Mouse (Mus musculus) heart, embryonic 14.5 days (tissue): Measurements from ENCODE around the gene Ankrd33. TPM values are rescaled to one million over a fixed set of nuclear protein-coding genes. Genes with fewer than 3 reads are reported as not detected.

Source experiments
- ATAC-seq: fragments of 200-750 bp; cut with Nextera tagmentation; 2 replicates; pipeline ENCODE4 v1.8.0; 2017; ENCODE audit warnings: low read depth, moderate TSS enrichment; ENCODE audit not compliant: insufficient number of reproducible peaks, insufficient read depth, low FRiP score
- H3K27ac ChIP-seq, 2 experiments: fragments of 200-500 bp in 1 of 2; fragments of 300-500 bp in 1 of 2; sonication (generic) in 1 of 2; replicated peaks in 1 of 2; 2 replicates each; pipeline ENCODE4 v1.5.1; 2012 to 2014; ENCODE audit warnings: low read depth in 2 of 2, low read length in 2 of 2, control low read depth in 1 of 2, mild to moderate bottlenecking in 1 of 2, mixed read lengths in 1 of 2; ENCODE audit not compliant: control insufficient read depth in 1 of 2, insufficient read depth in 1 of 2
- H3K27me3 ChIP-seq: fragments of 300-500 bp; sonication (generic); 2 replicates; pipeline ENCODE4 v1.6.1; 2014; ENCODE audit warnings: mild to moderate bottlenecking, low read length, control low read depth; ENCODE audit not compliant: control insufficient read depth, insufficient read depth
- H3K36me3 ChIP-seq: fragments of 300-500 bp; sonication (generic); 2 replicates; pipeline ENCODE4 v1.6.1; 2014; ENCODE audit warnings: mild to moderate bottlenecking, control low read depth, low read length, mixed read lengths; ENCODE audit not compliant: control insufficient read depth, insufficient read depth
- H3K4me1 ChIP-seq, 2 experiments: fragments of 200-500 bp in 1 of 2; fragments of 300-500 bp in 1 of 2; sonication (generic) in 1 of 2; 2 replicates each; pipeline ENCODE4 v1.6.1; 2012 to 2014; ENCODE audit warnings: low read length in 2 of 2, control low read depth in 1 of 2, mixed read lengths in 1 of 2; ENCODE audit not compliant: control insufficient read depth in 2 of 2, insufficient read depth in 2 of 2
- H3K4me2 ChIP-seq: fragments of 300-500 bp; sonication (generic); 2 replicates; pipeline ENCODE4 v1.6.1; 2014; ENCODE audit warnings: mild to moderate bottlenecking, low read length
- H3K4me3 ChIP-seq, 2 experiments: fragments of 200-500 bp in 1 of 2; fragments of 300-500 bp in 1 of 2; sonication (generic) in 1 of 2; 2 replicates each; pipeline ENCODE4 v1.5.1; 2012 to 2014; ENCODE audit warnings: low read length in 2 of 2, mild to moderate bottlenecking in 2 of 2, control low read depth in 1 of 2, low read depth in 1 of 2, moderate library complexity in 1 of 2; ENCODE audit not compliant: control insufficient read depth in 1 of 2, insufficient read depth in 1 of 2
- H3K9ac ChIP-seq: fragments of 300-500 bp; sonication (generic); 2 replicates; pipeline ENCODE4 v1.6.1; 2014; ENCODE audit warnings: mild to moderate bottlenecking, low read length
- H3K9me3 ChIP-seq: fragments of 300-500 bp; sonication (generic); 2 replicates; pipeline ENCODE4 v1.6.1; 2016; ENCODE audit warnings: low read length, control low read depth; ENCODE audit not compliant: control insufficient read depth
- WGBS: fragments of 180-500 bp; shearing (Covaris S2); extraction: QIAGEN DNeasy Blood & Tissue Kit; methylation state at CpG from one replicate; pipeline ENCODE4 v1.1.7; 2014; 5-methylcytosine and 5-hydroxymethylcytosine counted together
- polyA plus RNA-seq: library from polyadenylated mRNA; unstranded; fragments of >200 nt; fragmentation: Nextera tagmentation; extraction: Ambion mirVana; gene quantifications from 2 replicates; pipeline ENCODE4 v1.2.1, GENCODE M21; 2014

The Ankrd33 gene
- polyA plus RNA-seq, result not detected in 2 replicates

DNA sequence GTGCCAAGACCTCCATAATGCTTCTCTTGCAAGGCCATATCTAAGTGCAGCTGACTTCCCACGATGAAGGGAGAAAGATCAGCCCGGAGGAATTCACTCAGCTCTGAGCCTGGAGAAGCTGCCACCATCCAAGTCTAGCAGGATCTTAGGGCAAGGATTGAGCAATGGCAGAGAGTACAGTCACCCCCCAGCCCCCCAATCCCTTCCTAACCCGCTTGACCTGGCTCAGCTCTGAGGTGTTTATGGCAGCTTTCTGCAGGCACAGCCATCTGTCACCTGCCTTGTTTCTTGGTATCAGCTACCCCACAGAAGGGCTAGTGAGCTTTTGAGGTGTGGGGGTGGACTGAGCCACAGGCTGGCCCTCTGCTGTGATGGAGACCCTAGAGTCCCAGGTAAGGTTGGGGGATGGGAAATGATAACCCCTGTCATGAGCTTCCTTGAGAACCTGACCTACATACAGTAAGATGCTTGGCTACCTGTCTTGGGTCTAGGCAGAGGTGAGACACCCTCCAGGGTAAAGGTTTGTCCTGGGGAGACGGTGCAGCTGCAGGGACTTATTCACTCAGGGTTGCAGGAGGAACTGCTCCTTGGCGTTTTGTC is at the start of gene Ankrd33:
Gene Ankrd33 (plus strand): TSS at position 245 of the 600 bp plus-strand sequence.
- Histone ChIP-seq H3K4me2 (no peak within 1 kb of the TSS), H3K36me3 (no peaks in the 10 kb centered on the region), H3K9ac (no peak within 1 kb of the TSS), H3K27me3 (no peaks in the 10 kb centered on the region; the same call in 1 of the 2 replicates), H3K9me3 (no peaks in the 10 kb centered on the region), H3K4me3 (no peak within 1 kb of the TSS), H3K4me1 (peaks cover 0 to 5% of the 10 kb centered on the region in 2 experiments; a peak in 1 of 4 replicates), H3K27ac (no peak within 1 kb of the TSS)
- ATAC-seq, result no peak
- 79% methylated on average over 5 of the region's 5 CpGs for WGBS

GRCm38 (mm10) chr15:101066364-101066847 is 49.1 kb upstream of the Ankrd33 start:
- Histone ChIP-seq H3K9ac (no peak overlapping the region), H3K4me2 (no peak overlapping the region), H3K9me3 (no peaks in the 10 kb centered on the region), H3K27me3 (peaks cover 3% of the 10 kb centered on the region; the same call in 1 of the 2 replicates), H3K36me3 (no peaks in the 10 kb centered on the region), H3K4me1 (peaks cover 10 to 12% of the 10 kb centered on the region in 2 experiments; a peak in 3 of 4 replicates), H3K4me3 (no peak overlapping the region), H3K27ac (no peak overlapping the region)
- ATAC-seq, result no peak
- WGBS, result 31% methylated on average over 4 of the region's 6 CpGs

DNA sequence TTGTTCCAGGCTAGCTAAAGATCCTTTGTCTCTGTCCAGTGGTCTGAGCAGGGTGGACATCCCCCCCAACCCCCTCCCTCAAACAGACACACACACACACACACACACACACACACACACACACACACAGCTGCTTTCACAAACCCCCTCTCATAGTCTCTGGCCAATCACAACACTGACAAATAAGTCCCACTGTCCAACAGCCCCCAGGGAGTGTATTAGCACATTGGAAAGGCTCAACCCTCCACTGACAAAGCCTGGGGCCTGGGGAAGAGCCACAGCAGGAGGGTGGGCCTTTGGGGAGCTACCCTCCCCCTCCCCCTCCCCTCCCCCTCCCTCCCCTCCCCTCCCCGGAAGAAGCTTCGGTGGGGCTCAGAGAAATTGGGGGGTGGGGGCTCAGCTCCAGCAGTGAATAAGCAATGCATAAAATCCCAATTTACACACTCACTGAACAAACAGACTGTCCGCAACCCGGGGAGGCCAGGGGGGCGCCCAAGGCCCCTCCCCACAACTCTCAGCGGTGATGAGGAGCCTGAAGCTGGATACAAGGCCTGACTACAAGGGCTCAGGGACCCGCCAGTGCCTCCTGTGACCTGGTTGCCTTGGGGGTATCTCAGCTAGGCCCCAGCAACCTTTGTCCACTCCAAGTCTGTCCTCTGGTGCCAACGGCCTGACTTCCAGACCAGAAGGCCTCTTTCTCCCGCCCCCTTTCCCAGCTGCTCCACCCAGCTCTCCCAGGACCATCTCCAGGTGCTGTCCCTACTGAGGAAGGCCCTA is 48.4 kb upstream of the Ankrd33 start:
- H3K4me3 ChIP-seq, result no peak overlapping the region
- H3K4me1 ChIP-seq, result peaks cover 10 to 12% of the 10 kb centered on the region in 2 experiments; a peak in 3 of 4 replicates
- no peak overlapping the region for H3K9ac ChIP-seq
- H3K27ac ChIP-seq, result no peak overlapping the region
- peaks cover 3% of the 10 kb centered on the region; the same call in 1 of the 2 replicates for H3K27me3 ChIP-seq
- WGBS, result 60% methylated on average over 7 of the region's 9 CpGs
- ATAC-seq, result no peak
- no peak overlapping the region for H3K4me2 ChIP-seq
- H3K36me3 ChIP-seq, result no peaks in the 10 kb centered on the region
- no peaks in the 10 kb centered on the region for H3K9me3 ChIP-seq

DNA sequence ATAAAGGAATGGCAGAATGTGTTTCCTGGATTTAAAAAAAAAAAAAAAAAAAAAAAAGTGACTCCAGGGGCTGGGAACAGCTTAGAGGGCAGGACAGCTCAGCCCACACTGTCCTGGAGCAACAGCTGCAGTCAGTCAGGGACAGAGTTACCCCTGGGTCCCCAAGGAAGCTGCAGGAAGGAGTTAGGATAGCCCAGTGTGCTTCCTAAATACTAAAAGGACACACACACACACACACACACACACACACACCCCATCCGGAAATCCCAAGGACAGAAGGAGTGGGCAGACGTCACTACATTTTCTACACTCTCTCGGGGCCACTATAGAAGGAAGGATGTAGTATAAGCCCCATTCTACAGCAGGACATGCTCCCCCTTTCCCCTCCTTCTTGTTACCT is 47.5 kb upstream of the Ankrd33 start:
- no peak overlapping the region for H3K4me3 ChIP-seq
- no peaks in the 10 kb centered on the region for H3K36me3 ChIP-seq
- no peaks in the 10 kb centered on the region for H3K9me3 ChIP-seq
- peaks cover 10 to 12% of the 10 kb centered on the region in 2 experiments; a peak in 3 of 4 replicates for H3K4me1 ChIP-seq
- H3K27ac ChIP-seq, result peak overlapping the region in 1 of 2 experiments; percentile 26; a peak in 1 of 4 replicates
- WGBS, result 61% methylated on average over 3 of the region's 3 CpGs
- no peak overlapping the region for H3K9ac ChIP-seq
- H3K4me2 ChIP-seq, result no peak overlapping the region
- peaks cover 3% of the 10 kb centered on the region; the same call in 1 of the 2 replicates for H3K27me3 ChIP-seq
- no peak for ATAC-seq

DNA sequence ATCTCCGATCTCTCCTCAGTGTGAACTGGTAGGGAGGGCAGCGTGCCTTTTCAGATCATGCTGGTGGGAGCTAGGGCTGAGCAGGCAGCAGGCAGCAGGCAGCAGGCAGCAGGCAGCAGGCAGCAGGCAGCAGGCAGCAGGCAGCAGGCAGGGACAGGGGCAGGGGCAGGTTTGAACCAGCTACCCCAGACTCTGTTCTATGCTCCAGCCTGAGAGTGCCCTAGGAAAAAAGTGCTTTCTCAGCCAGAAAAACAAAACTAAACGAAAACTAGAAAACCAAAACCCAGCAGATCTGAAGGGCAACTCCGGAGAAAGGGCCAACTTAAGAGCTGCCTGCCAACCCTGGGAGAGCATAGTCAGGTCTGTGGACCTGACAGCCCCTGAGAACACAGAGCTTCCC is 46.9 kb upstream of the Ankrd33 start:
- peaks cover 10 to 12% of the 10 kb centered on the region in 2 experiments; a peak in 3 of 4 replicates for H3K4me1 ChIP-seq
- H3K4me2 ChIP-seq, result no peak overlapping the region
- H3K27me3 ChIP-seq, result peaks cover 3% of the 10 kb centered on the region; the same call in 1 of the 2 replicates
- H3K27ac ChIP-seq, result 0 out of 4 replicates have a peak overlapping the region, but pooled peaks of 1 of the 2 experiments have one; percentile 26
- H3K9ac ChIP-seq, result no peak overlapping the region
- H3K4me3 ChIP-seq, result no peak overlapping the region
- WGBS, result 65% methylated on average over 4 of the region's 4 CpGs
- ATAC-seq, result no peak
- no peaks in the 10 kb centered on the region for H3K36me3 ChIP-seq
- no peaks in the 10 kb centered on the region for H3K9me3 ChIP-seq

DNA sequence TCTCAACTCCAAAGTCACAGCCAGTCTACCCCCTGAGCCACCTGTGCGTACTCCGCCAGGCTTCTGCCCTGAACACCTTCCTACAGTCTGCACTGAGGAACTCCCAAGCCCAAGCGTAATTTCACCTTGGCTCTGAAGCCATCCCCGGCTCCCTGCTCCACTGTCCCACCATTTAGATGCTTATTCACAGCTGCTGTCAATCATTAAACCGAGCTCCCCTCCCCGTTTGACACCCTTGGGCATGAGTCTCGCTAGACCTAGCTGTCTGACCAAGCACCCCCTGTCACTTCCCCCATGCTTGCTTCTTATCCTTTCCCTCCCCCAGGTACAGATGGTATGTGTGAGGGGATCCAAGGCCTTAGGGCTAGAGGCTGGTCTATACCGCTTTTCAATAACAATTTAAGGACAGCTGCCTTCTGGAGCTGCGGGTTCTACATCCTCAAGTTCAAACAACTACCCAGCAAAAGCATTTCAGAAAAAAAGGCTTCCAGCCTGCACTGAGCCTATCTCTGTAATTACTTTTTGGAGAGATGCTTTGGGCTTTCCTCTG is 45.8 kb upstream of the Ankrd33 start:
- 68% methylated on average over 9 of the region's 9 CpGs for WGBS
- H3K9ac ChIP-seq, result no peak overlapping the region
- no peak overlapping the region for H3K4me2 ChIP-seq
- H3K27me3 ChIP-seq, result peaks cover 3% of the 10 kb centered on the region; the same call in 1 of the 2 replicates
- no peak overlapping the region for H3K27ac ChIP-seq
- no peaks in the 10 kb centered on the region for H3K9me3 ChIP-seq
- no peaks in the 10 kb centered on the region for H3K36me3 ChIP-seq
- H3K4me1 ChIP-seq, result peaks cover 9 to 12% of the 10 kb centered on the region in 2 experiments; a peak in 3 of 4 replicates
- ATAC-seq, result no peak
- no peak overlapping the region for H3K4me3 ChIP-seq

DNA sequence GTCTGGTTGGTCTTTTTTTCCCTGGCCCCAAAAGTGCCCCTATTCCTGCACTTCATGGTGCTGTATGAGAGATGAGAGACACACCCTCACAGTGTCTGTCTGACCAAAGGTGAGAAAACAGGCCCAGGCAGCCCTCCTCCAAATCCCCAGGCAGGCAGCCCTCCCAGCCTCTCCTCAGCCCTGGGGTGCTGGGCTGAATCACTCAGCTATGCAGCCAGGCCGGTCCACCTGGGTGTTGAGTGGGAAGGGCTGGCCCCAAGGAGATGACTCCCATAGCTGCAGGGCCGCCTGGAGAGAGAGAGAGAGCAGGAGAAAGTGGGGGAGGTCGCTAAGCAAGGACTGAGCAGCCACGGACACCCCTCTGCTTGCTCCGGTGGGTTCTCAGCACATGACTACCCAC is 44.8 kb upstream of the Ankrd33 start:
- H3K9ac ChIP-seq, result no peak overlapping the region
- peaks cover 7% of the 10 kb centered on the region in 2 experiments; a peak in 3 of 4 replicates for H3K4me1 ChIP-seq
- peaks cover 4% of the 10 kb centered on the region; the same call in 1 of the 2 replicates for H3K27me3 ChIP-seq
- no peaks in the 10 kb centered on the region for H3K36me3 ChIP-seq
- no peaks in the 10 kb centered on the region for H3K9me3 ChIP-seq
- no peak overlapping the region for H3K4me2 ChIP-seq
- H3K27ac ChIP-seq, result no peak overlapping the region
- no peak for ATAC-seq
- no peak overlapping the region for H3K4me3 ChIP-seq
- 13% methylated on average over 5 of the region's 5 CpGs for WGBS
